Mouse (Mus musculus) adrenal gland, postnatal 14 days (tissue): ENCODE measurements around the gene Olfr1328. TPM values are rescaled to one million over a fixed set of nuclear protein-coding genes. Genes with fewer than 3 reads are reported as not detected.
"Not testable (repeated sequence)": the region's sequence is repeated elsewhere in the genome, so short reads cannot be mapped to it uniquely, and the experiment has no call there.

Experiments used
- DNase-seq: peaks from one replicate; pipeline ENCODE4 v3.0.0; 2021; ENCODE audit warnings: mixed read lengths
- long read RNA-seq, 2 experiments: library from polyadenylated mRNA; stranded (forward); transcript quantifications; one replicate each; pipeline ENCODE4 v2.0.0; 2021
- total RNA-seq: library from RNA; stranded (reverse); gene quantifications from 2 replicates; pipeline ENCODE4 v1.2.3, GENCODE M21; 2021

The Olfr1328 gene
- total RNA-seq, result not detected in 2 replicates
- long read RNA-seq, experiment 1, result 0 reads
- long read RNA-seq, experiment 2, result 0 reads

- no peak for DNase-seq
These were observed at the start of gene Olfr1328 for GRCm38 (mm10) chr4:118938512-118938911. Gene Olfr1328 (minus strand): TSS chr4:118938612.

GRCm38 (mm10) chr4:118985291-118985690, 46.9 kb upstream of the Olfr1328 start:
- no peak for DNase-seq

- DNase-seq, result no peak
These were observed 34.9 kb upstream of the Olfr1328 start for GRCm38 (mm10) chr4:118973281-118973680.

GRCm38 (mm10) chr4:118967711-118968110, 29.3 kb upstream of the Olfr1328 start:
- no peak for DNase-seq

GRCm38 (mm10) chr4:118961141-118961628, 22.8 kb upstream of the Olfr1328 start, which contains the start of gene Lao1:
Gene Lao1 (plus strand): TSS chr4:118961578.
- DNase-seq, result peak; percentile 35

GRCm38 (mm10) chr4:118958812-118959211, 20.4 kb upstream of the Olfr1328 start:
- no peak for DNase-seq

- DNase-seq, result not testable (repeated sequence)
These were observed 7.1 kb downstream of the Olfr1328 start for GRCm38 (mm10) chr4:118931326-118931725.

- DNase-seq, result not testable (repeated sequence)
These were observed 21.0 kb downstream of the Olfr1328 start, which contains the start of gene Olfr1329 for GRCm38 (mm10) chr4:118917365-118917764. Gene Olfr1329 (minus strand): TSS chr4:118917465.

GRCm38 (mm10) chr4:118901981-118902380, 36.4 kb downstream of the Olfr1328 start:
- no peak for DNase-seq

GRCm38 (mm10) chr4:118888297-118888696, 50.1 kb downstream of the Olfr1328 start, which contains the start of gene Olfr1330:
Gene Olfr1330 (plus strand): TSS chr4:118888597.
- DNase-seq, result no peak

Other genes starting within 250 kb of the Olfr1328 start
- not detected in 2 replicates for gene Olfr1342, start 245.9 kb downstream of the Olfr1328 start, total RNA-seq
- not detected in 2 replicates for gene Olfr1341, start 235.1 kb downstream of the Olfr1328 start, total RNA-seq
- gene Olfr1340, start 218.5 kb downstream of the Olfr1328 start, total RNA-seq, result not detected in 2 replicates
- not detected in 2 replicates for gene Olfr1339, start 206.4 kb downstream of the Olfr1328 start, total RNA-seq
- not detected in 2 replicates for gene Olfr1338, start 179.9 kb downstream of the Olfr1328 start, total RNA-seq
- gene Olfr1337, start 156.0 kb downstream of the Olfr1328 start, total RNA-seq, result not detected in 2 replicates
- not detected in 2 replicates for gene Olfr1335, start 128.7 kb downstream of the Olfr1328 start, total RNA-seq
- not detected in 2 replicates for gene Olfr1333, start 102.3 kb downstream of the Olfr1328 start, total RNA-seq
- gene Olfr1331, start 74.0 kb downstream of the Olfr1328 start, total RNA-seq, result not detected in 2 replicates
- gene Olfr1330, start 50.0 kb downstream of the Olfr1328 start, total RNA-seq, result not detected in 2 replicates
- not detected in 2 replicates for gene Olfr1329, start 21.1 kb downstream of the Olfr1328 start, total RNA-seq
- 0.33 and 0.60 TPM in 2 replicates for gene Lao1, start 23.0 kb upstream of the Olfr1328 start, total RNA-seq
- gene Slc2a1, start 170.1 kb upstream of the Olfr1328 start, total RNA-seq, result 15.9 and 19.6 TPM in 2 replicates
- 20.5 and 21.6 TPM in 2 replicates for gene Zfp691, start 235.6 kb upstream of the Olfr1328 start, total RNA-seq